Mouse (Mus musculus): ENCODE measurements around the gene Pak6. TPM values are rescaled to one million over a fixed set of nuclear protein-coding genes. Genes with fewer than 3 reads are reported as not detected.
A peak's percentile ranks its signal among the peaks of the same experiment; 100 is the strongest.

Pak6 gene
- polyA plus RNA-seq, 1 experiment, result 0.06 TPM

GRCm38 (mm10) chr2:118702883-118703761, 40.0 kb downstream of the Pak6 start:
- Histone ChIP-seq H3K4me3 (no peak overlapping the region), H3K27me3 (ENCODE audit: control insufficient read depth, insufficient read depth, insufficient read length) (peaks cover 44% of the 10 kb centered on the region), H3ac (ENCODE audit: control insufficient read depth, insufficient read length) (no peak overlapping the region), H3K36me3 (ENCODE audit: control insufficient read depth, insufficient read depth) (no peaks in the 10 kb centered on the region), H3K4me2 (ENCODE audit: low read depth) (peak overlapping the region; percentile 74), H3K79me2 (ENCODE audit: control insufficient read depth, insufficient read depth) (no peaks in the 10 kb centered on the region)
- no peak for TF ChIP-seq MAX (IDR thresholded peaks at IDR 0.05; ENCODE audit: low read depth)
- TF ChIP-seq MYOD1 (IDR thresholded peaks at IDR 0.05; ENCODE audit: control insufficient read depth in 1 of 3, insufficient read length in 2 of 3, low read depth in 2 of 3), result peak in 2 of 3 experiments; percentile 32 to 47
- peak in 2 of 3 experiments; percentile 53 to 76 for TF ChIP-seq MYOG (IDR thresholded peaks at IDR 0.05; ENCODE audit: control insufficient read depth in 1 of 3, insufficient read depth in 1 of 3, insufficient read length in 2 of 3, low read depth in 2 of 3)
- TF ChIP-seq USF1 (IDR thresholded peaks at IDR 0.05; ENCODE audit: low read depth), result no peak
- no peak for TF ChIP-seq CEBPB (IDR thresholded peaks at IDR 0.05; ENCODE audit: insufficient read depth, poor library complexity, severe bottlenecking)
- TF ChIP-seq TCF12 (IDR thresholded peaks at IDR 0.05; ENCODE audit: insufficient read depth, poor library complexity, severe bottlenecking), result no peak
- TF ChIP-seq SRF (IDR thresholded peaks at IDR 0.05; ENCODE audit: control insufficient read depth, insufficient read length, low read depth), result no peak

- H3K27me3 ChIP-seq (ENCODE audit: control insufficient read depth, insufficient read depth, insufficient read length), result peaks cover 47% of the 10 kb centered on the region
- no peak within 1 kb of the TSS for H3K4me3 ChIP-seq
- TF ChIP-seq CEBPB (IDR thresholded peaks at IDR 0.05; ENCODE audit: insufficient read depth, poor library complexity, severe bottlenecking) (no peak), POLR2AphosphoS2 (IDR thresholded peaks at IDR 0.05; ENCODE audit: insufficient read length, low read depth) (no peak), TCF12 (IDR thresholded peaks at IDR 0.05; ENCODE audit: insufficient read depth, poor library complexity, severe bottlenecking) (no peak), SRF (IDR thresholded peaks at IDR 0.05; ENCODE audit: control insufficient read depth, insufficient read length, low read depth) (no peak), TCF3 (IDR thresholded peaks at IDR 0.05; ENCODE audit: insufficient read length, low read depth) (no peak), E2F4 (IDR thresholded peaks at IDR 0.05; ENCODE audit: insufficient read depth) (no peak), MYOD1 (IDR thresholded peaks at IDR 0.05; ENCODE audit: control insufficient read depth in 1 of 3, insufficient read length in 2 of 3, low read depth in 2 of 3) (no peak), POLR2A (IDR thresholded peaks at IDR 0.05; ENCODE audit: insufficient read length, low read depth) (no peak), REST (IDR thresholded peaks at IDR 0.05; ENCODE audit: insufficient read depth, insufficient read length) (no peak)
Observed at GRCm38 (mm10) chr2:118703913-118704730, 41.0 kb downstream of the Pak6 start, which contains the start of gene Ankrd63. Gene Ankrd63, minus strand, starts transcription at chr2:118703963.

DNA sequence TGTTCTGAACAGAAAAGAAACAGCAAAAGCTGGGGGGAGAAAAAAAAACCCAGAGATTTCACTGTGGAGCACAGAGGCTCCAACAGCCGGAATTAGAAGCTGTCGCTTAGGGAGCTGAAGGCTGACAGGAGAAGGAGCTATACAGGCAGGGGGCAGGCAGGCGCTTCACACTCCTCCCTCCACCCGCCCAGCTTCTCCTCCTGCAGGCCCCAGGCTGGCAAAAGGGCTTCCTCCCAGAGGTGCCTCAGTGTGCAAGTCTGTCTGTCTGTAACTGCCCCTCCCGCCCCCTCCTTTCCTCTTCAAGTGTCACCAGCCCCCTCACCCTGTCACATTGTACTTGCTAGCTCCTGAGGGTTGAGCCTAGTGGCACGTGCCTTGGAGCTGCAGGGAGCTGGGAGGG, 43.3 kb downstream of the Pak6 start:
- Histone ChIP-seq H3K79me2 (ENCODE audit: control insufficient read depth, insufficient read depth) (no peaks in the 10 kb centered on the region), H3K36me3 (ENCODE audit: control insufficient read depth, insufficient read depth) (no peaks in the 10 kb centered on the region), H3K4me2 (ENCODE audit: low read depth) (no peak overlapping the region), H3K4me3 (no peak overlapping the region), H3ac (ENCODE audit: control insufficient read depth, insufficient read length) (no peak overlapping the region), H3K27me3 (ENCODE audit: control insufficient read depth, insufficient read depth, insufficient read length) (peaks cover 63% of the 10 kb centered on the region)
- no peak for TF ChIP-seq REST (IDR thresholded peaks at IDR 0.05; ENCODE audit: insufficient read depth, insufficient read length)
- no peak for TF ChIP-seq TCF3 (IDR thresholded peaks at IDR 0.05; ENCODE audit: insufficient read length, low read depth)
- TF ChIP-seq CEBPB (IDR thresholded peaks at IDR 0.05; ENCODE audit: insufficient read depth, poor library complexity, severe bottlenecking), result no peak
- no peak for TF ChIP-seq MAX (IDR thresholded peaks at IDR 0.05; ENCODE audit: low read depth)
- TF ChIP-seq POLR2AphosphoS2 (IDR thresholded peaks at IDR 0.05; ENCODE audit: insufficient read length, low read depth), result no peak

More at GRCm38 (mm10) chr2:118703913-118704730, 41.0 kb downstream of the Pak6 start, which contains the start of gene Ankrd63:
- no peak within 1 kb of the TSS for H3ac ChIP-seq (ENCODE audit: control insufficient read depth, insufficient read length)
- no peaks in the 10 kb centered on the region for H3K79me2 ChIP-seq (ENCODE audit: control insufficient read depth, insufficient read depth)
- peak within 1 kb of the TSS; percentile 74 for H3K4me2 ChIP-seq (ENCODE audit: low read depth)
- H3K36me3 ChIP-seq (ENCODE audit: control insufficient read depth, insufficient read depth), result no peaks in the 10 kb centered on the region

GRCm38 (mm10) chr2:118708472-118708871, 45.4 kb downstream of the Pak6 start:
- TF ChIP-seq USF1 (IDR thresholded peaks at IDR 0.05; ENCODE audit: low read depth) (no peak), CEBPB (IDR thresholded peaks at IDR 0.05; ENCODE audit: insufficient read depth, poor library complexity, severe bottlenecking) (no peak), TCF3 (IDR thresholded peaks at IDR 0.05; ENCODE audit: insufficient read length, low read depth) (no peak), POLR2AphosphoS2 (IDR thresholded peaks at IDR 0.05; ENCODE audit: insufficient read length, low read depth) (no peak), REST (IDR thresholded peaks at IDR 0.05; ENCODE audit: insufficient read depth, insufficient read length) (no peak), POLR2A (IDR thresholded peaks at IDR 0.05; ENCODE audit: insufficient read length, low read depth) (no peak), E2F4 (IDR thresholded peaks at IDR 0.05; ENCODE audit: insufficient read depth) (no peak), MYOG (IDR thresholded peaks at IDR 0.05; ENCODE audit: control insufficient read depth in 1 of 3, insufficient read depth in 1 of 3, insufficient read length in 2 of 3, low read depth in 2 of 3) (no peak), TCF12 (IDR thresholded peaks at IDR 0.05; ENCODE audit: insufficient read depth, poor library complexity, severe bottlenecking) (no peak), MAX (IDR thresholded peaks at IDR 0.05; ENCODE audit: low read depth) (no peak), MYOD1 (IDR thresholded peaks at IDR 0.05; ENCODE audit: control insufficient read depth in 1 of 3, insufficient read length in 2 of 3, low read depth in 2 of 3) (no peak), SRF (IDR thresholded peaks at IDR 0.05; ENCODE audit: control insufficient read depth, insufficient read length, low read depth) (no peak)
- peaks cover 61% of the 10 kb centered on the region for H3K27me3 ChIP-seq (ENCODE audit: control insufficient read depth, insufficient read depth, insufficient read length)

More at GRCm38 (mm10) chr2:118708472-118708871, 45.4 kb downstream of the Pak6 start:
- Histone ChIP-seq H3K4me3 (no peak overlapping the region), H3K79me2 (ENCODE audit: control insufficient read depth, insufficient read depth) (no peaks in the 10 kb centered on the region), H3K4me2 (ENCODE audit: low read depth) (no peak overlapping the region), H3ac (ENCODE audit: control insufficient read depth, insufficient read length) (no peak overlapping the region), H3K36me3 (ENCODE audit: control insufficient read depth, insufficient read depth) (no peaks in the 10 kb centered on the region)
